18 mouse cellular contexts compared by ENCODE assay signal in genomic region chr6:31066861-31067260, GRCm38 (mm10).
"Had no signal": no experiment of that assay in that cellular context is flagged by ENCODE, and none has a peak within 500 bp of the region (broad histone marks: within the 10 kb centered on the region; RNA-seq: fewer than 3 reads in every experiment).

No protein-coding gene starts in this region.

- H3K4me2 ChIP-seq: lung, embryonic 14.5 days; midbrain, embryonic 12.5 days; neural tube, embryonic 13.5 days; neural tube, embryonic 15.5 days; stomach, embryonic 15.5 days had no signal

- H3K36me3 ChIP-seq: midbrain, embryonic 10.5 days; midbrain, embryonic 12.5 days; neural tube, embryonic 13.5 days; neural tube, embryonic 15.5 days; stomach, embryonic 15.5 days had no signal

- H3K9me3 ChIP-seq: midbrain, embryonic 10.5 days; midbrain, embryonic 12.5 days; neural tube, embryonic 13.5 days; neural tube, embryonic 15.5 days; stomach, embryonic 15.5 days had no signal

- DNase-seq: lung, adult 18-20 months; lung, embryonic 14.5 days; lung, postnatal 10 days; lung, postnatal 4 days; midbrain, embryonic 14.5 days; retina, postnatal 1 day; right cerebral cortex, adult 18-20 months; right cerebral cortex, postnatal 14 days; thymus, adult 18-20 months; thymus, postnatal 14 days; thymus, postnatal 36 days had no signal

- H3K4me1 ChIP-seq: midbrain, embryonic 12.5 days; neural tube, embryonic 13.5 days; neural tube, embryonic 15.5 days; stomach, embryonic 15.5 days had no signal

- H3K4me3 ChIP-seq: midbrain, embryonic 10.5 days; midbrain, embryonic 12.5 days; myocyte; neural tube, embryonic 13.5 days; neural tube, embryonic 15.5 days; stomach, embryonic 15.5 days had no signal

- H3K9ac ChIP-seq: lung, embryonic 14.5 days; midbrain, embryonic 12.5 days; neural tube, embryonic 13.5 days; neural tube, embryonic 15.5 days; stomach, embryonic 15.5 days had no signal

- ATAC-seq: midbrain, embryonic 16.5 days had no signal

- H3K27me3 ChIP-seq: midbrain, embryonic 12.5 days; neural tube, embryonic 13.5 days; neural tube, embryonic 15.5 days; stomach, embryonic 15.5 days had no signal

- H3K27ac ChIP-seq: midbrain, embryonic 10.5 days; midbrain, embryonic 12.5 days; neural tube, embryonic 13.5 days; neural tube, embryonic 15.5 days; stomach, embryonic 15.5 days had no signal
